Mouse (Mus musculus): ENCODE measurements around the gene Ppib. TPM values are rescaled to one million over a fixed set of nuclear protein-coding genes. Genes with fewer than 3 reads are reported as not detected.

Ppib gene
- polyA plus RNA-seq, 1 experiment from 2014 or later = 622 TPM

- Histone ChIP-seq H3K36me3 (ENCODE audit: control insufficient read depth, insufficient read depth, low read length) (peaks cover 75% of the 10 kb centered on the region), H3K27ac (ENCODE audit: low read depth, low read length) (no peak overlapping the region), H3K4me3 (ENCODE audit: low read length) (no peak overlapping the region), H3K9me3 (ENCODE audit: control insufficient read depth, low read length) (no peaks in the 10 kb centered on the region), H3K9ac (ENCODE audit: low read depth, low read length) (no peak overlapping the region), H3K27me3 (ENCODE audit: control insufficient read depth, insufficient read depth, low read length) (no peaks in the 10 kb centered on the region), H3K4me1 (ENCODE audit: control insufficient read depth, insufficient read depth, low read length) (no peaks in the 10 kb centered on the region), H3K4me2 (replicated peaks; ENCODE audit: low read depth, low read length) (no peak overlapping the region)
- 88% methylated on average over 8 of the region's 8 CpGs for WGBS
- ATAC-seq (ENCODE audit: low FRiP score, low TSS enrichment) = no peak
Measured at GRCm38 (mm10) chr9:66105168-66105567, 45.1 kb downstream of the Ppib start.

GRCm38 (mm10) chr9:66109574-66109973 lies 49.6 kb downstream of the Ppib start:
- Histone ChIP-seq H3K27ac (ENCODE audit: low read depth, low read length) (no peak overlapping the region), H3K9me3 (ENCODE audit: control insufficient read depth, low read length) (no peaks in the 10 kb centered on the region), H3K4me2 (replicated peaks; ENCODE audit: low read depth, low read length) (no peak overlapping the region), H3K4me3 (ENCODE audit: low read length) (no peak overlapping the region), H3K36me3 (ENCODE audit: control insufficient read depth, insufficient read depth, low read length) (peaks cover 47% of the 10 kb centered on the region), H3K9ac (ENCODE audit: low read depth, low read length) (no peak overlapping the region), H3K4me1 (ENCODE audit: control insufficient read depth, insufficient read depth, low read length) (no peaks in the 10 kb centered on the region), H3K27me3 (ENCODE audit: control insufficient read depth, insufficient read depth, low read length) (no peaks in the 10 kb centered on the region)
- 97% methylated on average over 1 of the region's 1 CpGs for WGBS
- no peak for ATAC-seq (ENCODE audit: low FRiP score, low TSS enrichment)

- WGBS = 75% methylated on average over 8 of the region's 8 CpGs
- Histone ChIP-seq H3K27me3 (ENCODE audit: control insufficient read depth, insufficient read depth, low read length) (no peaks in the 10 kb centered on the region), H3K36me3 (ENCODE audit: control insufficient read depth, insufficient read depth, low read length) (peaks cover 44% of the 10 kb centered on the region), H3K27ac (ENCODE audit: low read depth, low read length) (no peak overlapping the region), H3K4me3 (ENCODE audit: low read length) (no peak overlapping the region), H3K9ac (ENCODE audit: low read depth, low read length) (no peak overlapping the region), H3K4me1 (ENCODE audit: control insufficient read depth, insufficient read depth, low read length) (no peaks in the 10 kb centered on the region), H3K4me2 (replicated peaks; ENCODE audit: low read depth, low read length) (no peak overlapping the region), H3K9me3 (ENCODE audit: control insufficient read depth, low read length) (no peaks in the 10 kb centered on the region)
- ATAC-seq (ENCODE audit: low FRiP score, low TSS enrichment) = no peak
Measured at GRCm38 (mm10) chr9:66110126-66110525, 50.1 kb downstream of the Ppib start.

- no peak overlapping the region for H3K4me3 ChIP-seq (ENCODE audit: low read length)
- H3K27ac ChIP-seq (ENCODE audit: low read depth, low read length) = no peak overlapping the region
- no peak for ATAC-seq (ENCODE audit: low FRiP score, low TSS enrichment)
- peaks cover 43% of the 10 kb centered on the region for H3K36me3 ChIP-seq (ENCODE audit: control insufficient read depth, insufficient read depth, low read length)
- no peak overlapping the region for H3K9ac ChIP-seq (ENCODE audit: low read depth, low read length)
- H3K9me3 ChIP-seq (ENCODE audit: control insufficient read depth, low read length) = no peaks in the 10 kb centered on the region
- no peak overlapping the region for H3K4me2 ChIP-seq (replicated peaks; ENCODE audit: low read depth, low read length)
- H3K4me1 ChIP-seq (ENCODE audit: control insufficient read depth, insufficient read depth, low read length) = no peaks in the 10 kb centered on the region
- WGBS = 77% methylated on average over 8 of the region's 8 CpGs
- no peaks in the 10 kb centered on the region for H3K27me3 ChIP-seq (ENCODE audit: control insufficient read depth, insufficient read depth, low read length)
Measured at GRCm38 (mm10) chr9:66110611-66111379, 50.8 kb downstream of the Ppib start.

GRCm38 (mm10) chr9:66114341-66114740 lies 54.3 kb downstream of the Ppib start:
- Histone ChIP-seq H3K4me1 (ENCODE audit: control insufficient read depth, insufficient read depth, low read length) (no peaks in the 10 kb centered on the region), H3K9me3 (ENCODE audit: control insufficient read depth, low read length) (no peaks in the 10 kb centered on the region), H3K4me3 (ENCODE audit: low read length) (no peak overlapping the region), H3K27me3 (ENCODE audit: control insufficient read depth, insufficient read depth, low read length) (no peaks in the 10 kb centered on the region), H3K9ac (ENCODE audit: low read depth, low read length) (no peak overlapping the region), H3K36me3 (ENCODE audit: control insufficient read depth, insufficient read depth, low read length) (peaks cover 19% of the 10 kb centered on the region), H3K27ac (ENCODE audit: low read depth, low read length) (no peak overlapping the region), H3K4me2 (replicated peaks; ENCODE audit: low read depth, low read length) (no peak overlapping the region)
- 93% methylated on average over 3 of the region's 3 CpGs for WGBS
- ATAC-seq (ENCODE audit: low FRiP score, low TSS enrichment) = no peak

Other genes with a start within 250 kb of the Ppib start
- gene Zfp609, start 232.7 kb upstream of the Ppib start, polyA plus RNA-seq (2014; fragmentation: Nextera tagmentation; extraction: Ambion mirVana) = 9.1 and 10.0 TPM in 2 replicates
- gene Pclaf, start 170.0 kb upstream of the Ppib start, polyA plus RNA-seq (2014; fragmentation: Nextera tagmentation; extraction: Ambion mirVana) = 283 and 343 TPM in 2 replicates
- 24.0 and 36.6 TPM in 2 replicates for gene Trip4, start 151.4 kb upstream of the Ppib start, polyA plus RNA-seq (2014; fragmentation: Nextera tagmentation; extraction: Ambion mirVana)
- 17.0 and 20.8 TPM in 2 replicates for gene Csnk1g1, start 151.3 kb upstream of the Ppib start, polyA plus RNA-seq (2014; fragmentation: Nextera tagmentation; extraction: Ambion mirVana)
- 0.91 and 1.5 TPM in 2 replicates for gene Snx22, start 9.5 kb downstream of the Ppib start, polyA plus RNA-seq (2014; fragmentation: Nextera tagmentation; extraction: Ambion mirVana)
- gene Snx1, start 66.4 kb downstream of the Ppib start, polyA plus RNA-seq (2014; fragmentation: Nextera tagmentation; extraction: Ambion mirVana) = 90.1 and 130 TPM in 2 replicates
- 164 and 171 TPM in 2 replicates for gene Ciao2a, start 66.4 kb downstream of the Ppib start, polyA plus RNA-seq (2014; fragmentation: Nextera tagmentation; extraction: Ambion mirVana)
- gene Dapk2, start 98.0 kb downstream of the Ppib start, polyA plus RNA-seq (2014; fragmentation: Nextera tagmentation; extraction: Ambion mirVana) = 3.3 and 4.2 TPM in 2 replicates